Mouse (Mus musculus): ENCODE results near the gene Pptc7. TPM values are rescaled to one million over a fixed set of nuclear protein-coding genes. Genes with fewer than 3 reads are reported as not detected.

Pptc7 gene
- total RNA-seq (2014; rRNA removed) (19.3 and 22.7 TPM in 2 replicates), polyA plus RNA-seq (2015; fragmentation: Nextera tagmentation; extraction: Ambion mirVana) (5.6 and 6.7 TPM in 2 replicates)

- TF ChIP-seq CTCF (IDR thresholded peaks at IDR 0.05): no peak
- ATAC-seq (ENCODE audit: low FRiP score) (peak; percentile 94), DNase-seq (ENCODE audit: low spot score) (peak; percentile 94)
- H3K27me3 ChIP-seq (ENCODE audit: insufficient read depth, low read length): no peaks in the 10 kb centered on the region
- H3K36me3 ChIP-seq (ENCODE audit: insufficient read depth, low read length): no peaks in the 10 kb centered on the region
- H3K9ac ChIP-seq (replicated peaks; ENCODE audit: low read length, poor library complexity, severe bottlenecking): peak within 1 kb of the TSS; percentile 93
- peak within 1 kb of the TSS; percentile 85 for H3K27ac ChIP-seq (ENCODE audit: low read depth, low read length)
- peak within 1 kb of the TSS; percentile 71 for H3K4me3 ChIP-seq (ENCODE audit: low read depth, low read length)
- peak within 1 kb of the TSS; percentile 93 for H3K4me2 ChIP-seq (ENCODE audit: low read depth, low read length, poor library complexity, severe bottlenecking)
- WGBS: 0% methylated on average over 68 of the region's 114 CpGs
- H3K4me1 ChIP-seq (ENCODE audit: insufficient read depth, low read length): peaks cover 3% of the 10 kb centered on the region; the same call in 1 of the 2 replicates
- H3K9me3 ChIP-seq (ENCODE audit: low read length): no peaks in the 10 kb centered on the region
Observed at GRCm38 (mm10) chr5:122284183-122285028, at the start of gene Pptc7. TSS of gene Pptc7 (plus strand) at chr5:122284365.

- H3K9ac ChIP-seq (replicated peaks; ENCODE audit: low read length, poor library complexity, severe bottlenecking): no peak overlapping the region
- no peak overlapping the region for H3K27ac ChIP-seq (ENCODE audit: low read depth, low read length)
- H3K36me3 ChIP-seq (ENCODE audit: insufficient read depth, low read length): no peaks in the 10 kb centered on the region
- TF ChIP-seq CTCF (IDR thresholded peaks at IDR 0.05): peak; percentile 17; the same call in 1 of the 2 replicates
- 62% methylated on average over 9 of the region's 9 CpGs for WGBS
- ATAC-seq (ENCODE audit: low FRiP score) (no peak), DNase-seq (ENCODE audit: low spot score) (no peak)
- H3K4me3 ChIP-seq (ENCODE audit: low read depth, low read length): no peak overlapping the region
- no peaks in the 10 kb centered on the region for H3K27me3 ChIP-seq (ENCODE audit: insufficient read depth, low read length)
- H3K4me2 ChIP-seq (ENCODE audit: low read depth, low read length, poor library complexity, severe bottlenecking): no peak overlapping the region
- 0 out of 2 replicates have a peak, but pooled peaks cover 3% of the 10 kb centered on the region for H3K4me1 ChIP-seq (ENCODE audit: insufficient read depth, low read length)
- no peaks in the 10 kb centered on the region for H3K9me3 ChIP-seq (ENCODE audit: low read length)
Observed at GRCm38 (mm10) chr5:122235196-122235836, 48.8 kb upstream of the Pptc7 start.

GRCm38 (mm10) chr5:122237200-122237599 lies 47.0 kb upstream of the Pptc7 start:
- no peak overlapping the region for H3K27ac ChIP-seq (ENCODE audit: low read depth, low read length)
- ATAC-seq (ENCODE audit: low FRiP score): no peak
- WGBS: 58% methylated on average over 5 of the region's 5 CpGs

GRCm38 (mm10) chr5:122239618-122240017 lies 44.5 kb upstream of the Pptc7 start:
- Histone ChIP-seq H3K9ac (replicated peaks; ENCODE audit: low read length, poor library complexity, severe bottlenecking) (no peak overlapping the region), H3K4me1 (ENCODE audit: insufficient read depth, low read length) (0 out of 2 replicates have a peak, but pooled peaks cover 3% of the 10 kb centered on the region), H3K4me2 (ENCODE audit: low read depth, low read length, poor library complexity, severe bottlenecking) (no peak overlapping the region), H3K4me3 (ENCODE audit: low read depth, low read length) (no peak overlapping the region), H3K36me3 (ENCODE audit: insufficient read depth, low read length) (peaks cover 8% of the 10 kb centered on the region; the same call in 1 of the 2 replicates), H3K27me3 (ENCODE audit: insufficient read depth, low read length) (no peaks in the 10 kb centered on the region), H3K27ac (ENCODE audit: low read depth, low read length) (no peak overlapping the region), H3K9me3 (ENCODE audit: low read length) (no peaks in the 10 kb centered on the region)
- no peak for TF ChIP-seq CTCF (IDR thresholded peaks at IDR 0.05)
- no peak for ATAC-seq (ENCODE audit: low FRiP score)
- no peak for DNase-seq (ENCODE audit: low spot score)
- WGBS: 85% methylated on average over 7 of the region's 7 CpGs

More at GRCm38 (mm10) chr5:122237200-122237599, 47.0 kb upstream of the Pptc7 start:
- no peaks in the 10 kb centered on the region for H3K9me3 ChIP-seq (ENCODE audit: low read length)
- no peak overlapping the region for H3K4me3 ChIP-seq (ENCODE audit: low read depth, low read length)
- H3K4me1 ChIP-seq (ENCODE audit: insufficient read depth, low read length): 0 out of 2 replicates have a peak, but pooled peaks cover 3% of the 10 kb centered on the region
- DNase-seq (ENCODE audit: low spot score): no peak
- TF ChIP-seq CTCF (IDR thresholded peaks at IDR 0.05): no peak
- H3K27me3 ChIP-seq (ENCODE audit: insufficient read depth, low read length): no peaks in the 10 kb centered on the region
- peaks cover 8% of the 10 kb centered on the region; the same call in 1 of the 2 replicates for H3K36me3 ChIP-seq (ENCODE audit: insufficient read depth, low read length)
- no peak overlapping the region for H3K4me2 ChIP-seq (ENCODE audit: low read depth, low read length, poor library complexity, severe bottlenecking)
- H3K9ac ChIP-seq (replicated peaks; ENCODE audit: low read length, poor library complexity, severe bottlenecking): no peak overlapping the region

DNA sequence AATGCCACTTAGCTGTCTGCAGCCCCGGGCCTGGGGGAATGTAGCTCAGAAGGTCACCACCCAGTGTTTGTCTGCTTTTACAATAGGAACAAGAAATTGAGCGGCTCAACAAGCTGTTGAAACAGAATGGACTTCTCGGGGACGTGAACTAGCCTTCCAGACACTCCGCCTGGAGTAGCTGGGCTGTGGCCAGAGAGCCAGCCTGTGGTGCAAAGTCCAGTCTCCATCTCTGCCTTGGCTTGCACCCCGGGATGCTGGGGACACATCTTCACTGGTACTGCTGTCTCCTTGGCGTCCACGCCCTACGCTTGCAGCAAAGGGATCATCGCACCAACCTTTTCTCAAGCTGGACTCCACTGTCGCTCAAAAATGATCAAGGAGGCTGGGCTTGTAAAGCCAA lies 43.6 kb upstream of the Pptc7 start:
- Histone ChIP-seq H3K4me3 (ENCODE audit: low read depth, low read length) (no peak overlapping the region), H3K4me2 (ENCODE audit: low read depth, low read length, poor library complexity, severe bottlenecking) (no peak overlapping the region), H3K9ac (replicated peaks; ENCODE audit: low read length, poor library complexity, severe bottlenecking) (no peak overlapping the region), H3K4me1 (ENCODE audit: insufficient read depth, low read length) (0 out of 2 replicates have a peak, but pooled peaks cover under 1% of the 10 kb centered on the region), H3K9me3 (ENCODE audit: low read length) (no peaks in the 10 kb centered on the region), H3K27ac (ENCODE audit: low read depth, low read length) (no peak overlapping the region), H3K27me3 (ENCODE audit: insufficient read depth, low read length) (no peaks in the 10 kb centered on the region), H3K36me3 (ENCODE audit: insufficient read depth, low read length) (peaks cover 8% of the 10 kb centered on the region; the same call in 1 of the 2 replicates)
- ATAC-seq (ENCODE audit: low FRiP score) (no peak), DNase-seq (ENCODE audit: low spot score) (no peak)
- 86% methylated on average over 11 of the region's 11 CpGs for WGBS
- TF ChIP-seq CTCF (IDR thresholded peaks at IDR 0.05): no peak

Measured in midbrain, postnatal 0 days (tissue).